Mouse (Mus musculus): Measurements from ENCODE around the gene Wscd2.

DNA sequence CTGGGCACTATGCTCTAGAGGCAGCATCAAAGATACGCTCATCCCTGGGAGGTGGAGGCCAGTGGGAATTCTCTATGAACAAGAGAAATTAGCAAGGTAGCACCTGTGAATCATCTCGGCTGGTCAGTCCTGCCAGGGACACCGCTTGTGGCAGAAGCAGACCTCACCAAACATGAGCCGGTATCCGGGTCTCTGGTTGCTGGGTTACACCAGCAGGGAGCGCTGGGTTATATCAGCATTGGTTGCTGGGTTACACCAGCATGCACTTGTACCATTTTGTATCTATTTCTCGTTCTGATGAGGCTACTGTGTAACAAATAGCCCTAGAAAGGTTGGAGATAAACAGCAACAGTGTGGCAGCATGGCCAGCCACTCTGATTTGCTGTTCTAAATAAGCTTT is 17.8 kb upstream of the Wscd2 start:
- TF ChIP-seq CTCF (IDR thresholded peaks at IDR 0.05; ENCODE audit: low read depth, low read length) (no peak), GATA1 (IDR thresholded peaks at IDR 0.05; ENCODE audit: borderline replicate concordance, low read length) (no peak), TAL1 (conservative IDR thresholded peaks at IDR 0.05; ENCODE audit: low read depth, low read length) (no peak), POLR2AphosphoS5 (IDR thresholded peaks at IDR 0.05; ENCODE audit: insufficient replicate concordance, low read depth, low read length) (no peak), GATA2 (IDR thresholded peaks at IDR 0.05; ENCODE audit: borderline replicate concordance, low read depth, low read length) (no peak)
